Mouse (Mus musculus) A20 (cell line): ENCODE results near the gene Hspa12a.

Source experiments
- DNase-seq: peaks from one replicate; pipeline ENCODE4 v3.0.0-alpha.2; 2011; ENCODE audit warnings: low read depth, low spot score

Gene Hspa12a

GRCm38 (mm10) chr19:58942841-58943828, at the start of gene Hspa12a, which contains the start of gene Eno4:
Gene Hspa12a, minus strand, starts transcription at chr19:58943654.
Gene Eno4, plus strand, starts transcription at chr19:58943425.
- DNase-seq, result peak; percentile 98

GRCm38 (mm10) chr19:58981571-58981970, 38.1 kb upstream of the Hspa12a start:
- no peak for DNase-seq

GRCm38 (mm10) chr19:58980056-58980440, 36.6 kb upstream of the Hspa12a start:
- DNase-seq, result no peak

GRCm38 (mm10) chr19:58979436-58980055, 36.1 kb upstream of the Hspa12a start:
- DNase-seq, result peak; percentile 71

GRCm38 (mm10) chr19:58978401-58979171, 35.1 kb upstream of the Hspa12a start:
- DNase-seq, result peak; percentile 87

GRCm38 (mm10) chr19:58975216-58975863, 31.9 kb upstream of the Hspa12a start:
- DNase-seq, result no peak

- DNase-seq, result no peak
Measured at GRCm38 (mm10) chr19:58974126-58974525, 30.7 kb upstream of the Hspa12a start.

- DNase-seq, result no peak
Measured at GRCm38 (mm10) chr19:58970826-58971225, 27.4 kb upstream of the Hspa12a start.

GRCm38 (mm10) chr19:58968731-58969506, 25.5 kb upstream of the Hspa12a start:
- DNase-seq, result no peak

- DNase-seq, result no peak
Measured at GRCm38 (mm10) chr19:58963011-58963410, 19.6 kb upstream of the Hspa12a start.

GRCm38 (mm10) chr19:58954779-58955178, 11.3 kb upstream of the Hspa12a start:
- DNase-seq, result no peak

GRCm38 (mm10) chr19:58952236-58952635, 8.8 kb upstream of the Hspa12a start:
- peak; percentile 75 for DNase-seq

- no peak for DNase-seq
Measured at GRCm38 (mm10) chr19:58951521-58951920, 8.1 kb upstream of the Hspa12a start.

- DNase-seq, result no peak
Measured at GRCm38 (mm10) chr19:58945959-58946358, 2.5 kb upstream of the Hspa12a start.

- DNase-seq, result no peak
Measured at GRCm38 (mm10) chr19:58933062-58933461, 10.4 kb downstream of the Hspa12a start.

GRCm38 (mm10) chr19:58931081-58931800, 12.2 kb downstream of the Hspa12a start:
- DNase-seq, result no peak

GRCm38 (mm10) chr19:58919148-58919547, 24.3 kb downstream of the Hspa12a start:
- no peak for DNase-seq

- peak; percentile 66 for DNase-seq
Measured at GRCm38 (mm10) chr19:58918597-58918996, 24.9 kb downstream of the Hspa12a start.

GRCm38 (mm10) chr19:58913301-58913700, 30.2 kb downstream of the Hspa12a start:
- DNase-seq, result no peak

GRCm38 (mm10) chr19:58911386-58911785, 32.1 kb downstream of the Hspa12a start:
- peak; percentile 87 for DNase-seq
